Mouse (Mus musculus): ENCODE measurements around the gene Arpc4.

GRCm38 (mm10) chr6:113418441-113419198 lies 40.7 kb downstream of the Arpc4 start:
- TF ChIP-seq CTCF (IDR thresholded peaks at IDR 0.05; ENCODE audit: low read depth, low read length) (no peak), POLR2A (IDR thresholded peaks at IDR 0.05; ENCODE audit: borderline replicate concordance, low read depth, low read length) (no peak)
